Mouse (Mus musculus): ENCODE data around the gene Dtnb. TPM values are rescaled to one million over a fixed set of nuclear protein-coding genes. Genes with fewer than 3 reads are reported as not detected.
"Not testable (repeated sequence)": the region's sequence is repeated elsewhere in the genome, so short reads cannot be mapped to it uniquely, and the experiment has no call there.

The Dtnb gene
- polyA plus RNA-seq (2015; fragmentation: Nextera tagmentation; extraction: Ambion mirVana): 12.6 and 18.2 TPM in 2 replicates

GRCm38 (mm10) chr12:3571787-3572580 lies at the start of gene Dtnb:
Dtnb (plus strand) TSS chr12:3572381.
- WGBS: 1% methylated on average over 57 of the region's 85 CpGs
- Histone ChIP-seq H3K4me3 (ENCODE audit: low read depth, low read length) (peak within 1 kb of the TSS; percentile 86), H3K9me3 (ENCODE audit: control insufficient read depth, low read length) (no peaks in the 10 kb centered on the region), H3K4me1 (replicated peaks; ENCODE audit: control insufficient read depth, insufficient read depth) (no peaks in the 10 kb centered on the region), H3K36me3 (ENCODE audit: control insufficient read depth, insufficient read depth, low read length) (no peaks in the 10 kb centered on the region), H3K9ac (ENCODE audit: low read length) (peak within 1 kb of the TSS; percentile 90), H3K27me3 (ENCODE audit: control insufficient read depth, insufficient read depth, low read length) (no peaks in the 10 kb centered on the region), H3K4me2 (replicated peaks; ENCODE audit: low read depth) (peak within 1 kb of the TSS; percentile 76), H3K27ac (replicated peaks) (peak within 1 kb of the TSS; percentile 92)
- peak; percentile 22; the same call in 1 of the 2 replicates for TF ChIP-seq CTCF (IDR thresholded peaks at IDR 0.05; ENCODE audit: low read depth)
- no peak for TF ChIP-seq EP300 (optimal IDR thresholded peaks at IDR 0.05)
- ATAC-seq (ENCODE audit: low FRiP score, low TSS enrichment) (peak; percentile 94), DNase-seq (ENCODE audit: low spot score) (peak; percentile 86)

- Histone ChIP-seq H3K36me3 (ENCODE audit: control insufficient read depth, insufficient read depth, low read length) (no peaks in the 10 kb centered on the region), H3K27ac (replicated peaks) (no peak overlapping the region), H3K27me3 (ENCODE audit: control insufficient read depth, insufficient read depth, low read length) (no peaks in the 10 kb centered on the region), H3K4me1 (replicated peaks; ENCODE audit: control insufficient read depth, insufficient read depth) (no peaks in the 10 kb centered on the region), H3K9me3 (ENCODE audit: control insufficient read depth, low read length) (no peaks in the 10 kb centered on the region), H3K9ac (ENCODE audit: low read length) (no peak overlapping the region), H3K4me3 (ENCODE audit: low read depth, low read length) (no peak overlapping the region), H3K4me2 (replicated peaks; ENCODE audit: low read depth) (no peak overlapping the region)
- ATAC-seq (ENCODE audit: low FRiP score, low TSS enrichment) (no peak), DNase-seq (ENCODE audit: low spot score) (no peak)
- TF ChIP-seq EP300 (optimal IDR thresholded peaks at IDR 0.05): no peak
- no peak for TF ChIP-seq CTCF (IDR thresholded peaks at IDR 0.05; ENCODE audit: low read depth)
- 95% methylated on average over 5 of the region's 5 CpGs for WGBS
Observed at GRCm38 (mm10) chr12:3525536-3525935, 46.6 kb upstream of the Dtnb start.

GRCm38 (mm10) chr12:3535446-3535845 lies 36.7 kb upstream of the Dtnb start:
- H3K4me1 ChIP-seq (replicated peaks; ENCODE audit: control insufficient read depth, insufficient read depth); H3K9me3 ChIP-seq (ENCODE audit: control insufficient read depth, low read length); H3K36me3 ChIP-seq (ENCODE audit: control insufficient read depth, insufficient read depth, low read length); H3K4me2 ChIP-seq (replicated peaks; ENCODE audit: low read depth); DNase-seq (ENCODE audit: low spot score); H3K27ac ChIP-seq (replicated peaks); H3K9ac ChIP-seq (ENCODE audit: low read length); H3K4me3 ChIP-seq (ENCODE audit: low read depth, low read length); H3K27me3 ChIP-seq (ENCODE audit: control insufficient read depth, insufficient read depth, low read length); ATAC-seq (ENCODE audit: low FRiP score, low TSS enrichment): not testable (repeated sequence)
- 90% methylated on average over 1 of the region's 1 CpGs for WGBS

GRCm38 (mm10) chr12:3537616-3538015 lies 34.6 kb upstream of the Dtnb start:
- WGBS: 55% methylated on average over 3 of the region's 3 CpGs
- H3K27ac ChIP-seq (replicated peaks): 0 out of 2 replicates have a peak overlapping the region, but pooled peaks have one; percentile 14

GRCm38 (mm10) chr12:3538036-3538435 lies 34.1 kb upstream of the Dtnb start:
- WGBS: 73% methylated on average over 1 of the region's 1 CpGs
- Histone ChIP-seq H3K4me1 (replicated peaks; ENCODE audit: control insufficient read depth, insufficient read depth) (no peaks in the 10 kb centered on the region), H3K27me3 (ENCODE audit: control insufficient read depth, insufficient read depth, low read length) (no peaks in the 10 kb centered on the region), H3K36me3 (ENCODE audit: control insufficient read depth, insufficient read depth, low read length) (no peaks in the 10 kb centered on the region), H3K9me3 (ENCODE audit: control insufficient read depth, low read length) (no peaks in the 10 kb centered on the region), H3K4me2 (replicated peaks; ENCODE audit: low read depth) (no peak overlapping the region), H3K4me3 (ENCODE audit: low read depth, low read length) (no peak overlapping the region), H3K27ac (replicated peaks) (0 out of 2 replicates have a peak overlapping the region, but pooled peaks have one; percentile 14), H3K9ac (ENCODE audit: low read length) (no peak overlapping the region)
- ATAC-seq (ENCODE audit: low FRiP score, low TSS enrichment): no peak
- no peak for DNase-seq (ENCODE audit: low spot score)
- no peak for TF ChIP-seq EP300 (optimal IDR thresholded peaks at IDR 0.05)
- TF ChIP-seq CTCF (IDR thresholded peaks at IDR 0.05; ENCODE audit: low read depth): no peak

More at GRCm38 (mm10) chr12:3537616-3538015, 34.6 kb upstream of the Dtnb start:
- H3K9ac ChIP-seq (ENCODE audit: low read length): no peak overlapping the region
- ATAC-seq (ENCODE audit: low FRiP score, low TSS enrichment): 0 out of 2 replicates have a peak, but pooled peaks have one; percentile 26
- no peak overlapping the region for H3K4me3 ChIP-seq (ENCODE audit: low read depth, low read length)
- TF ChIP-seq CTCF (IDR thresholded peaks at IDR 0.05; ENCODE audit: low read depth): no peak
- TF ChIP-seq EP300 (optimal IDR thresholded peaks at IDR 0.05): no peak
- no peaks in the 10 kb centered on the region for H3K27me3 ChIP-seq (ENCODE audit: control insufficient read depth, insufficient read depth, low read length)
- no peaks in the 10 kb centered on the region for H3K36me3 ChIP-seq (ENCODE audit: control insufficient read depth, insufficient read depth, low read length)
- H3K4me1 ChIP-seq (replicated peaks; ENCODE audit: control insufficient read depth, insufficient read depth): no peaks in the 10 kb centered on the region
- DNase-seq (ENCODE audit: low spot score): no peak
- H3K9me3 ChIP-seq (ENCODE audit: control insufficient read depth, low read length): no peaks in the 10 kb centered on the region
- H3K4me2 ChIP-seq (replicated peaks; ENCODE audit: low read depth): no peak overlapping the region

- H3K36me3 ChIP-seq (ENCODE audit: control insufficient read depth, insufficient read depth, low read length): no peaks in the 10 kb centered on the region
- no peak overlapping the region for H3K4me2 ChIP-seq (replicated peaks; ENCODE audit: low read depth)
- H3K27me3 ChIP-seq (ENCODE audit: control insufficient read depth, insufficient read depth, low read length): no peaks in the 10 kb centered on the region
- H3K27ac ChIP-seq (replicated peaks): no peak overlapping the region
- H3K4me1 ChIP-seq (replicated peaks; ENCODE audit: control insufficient read depth, insufficient read depth): no peaks in the 10 kb centered on the region
- DNase-seq (ENCODE audit: low spot score): no peak
- no peak for ATAC-seq (ENCODE audit: low FRiP score, low TSS enrichment)
- TF ChIP-seq EP300 (optimal IDR thresholded peaks at IDR 0.05) (no peak), CTCF (IDR thresholded peaks at IDR 0.05; ENCODE audit: low read depth) (no peak)
- H3K4me3 ChIP-seq (ENCODE audit: low read depth, low read length): no peak overlapping the region
- no peaks in the 10 kb centered on the region for H3K9me3 ChIP-seq (ENCODE audit: control insufficient read depth, low read length)
- H3K9ac ChIP-seq (ENCODE audit: low read length): no peak overlapping the region
- WGBS: 51% methylated on average over 2 of the region's 2 CpGs
Observed at GRCm38 (mm10) chr12:3539605-3540004, 32.6 kb upstream of the Dtnb start.

Measured in stomach, postnatal 0 days (tissue).